Mouse (Mus musculus) layer of hippocampus, adult 18-20 months (tissue): Measurements from ENCODE around the gene Serpine1. TPM values are rescaled to one million over a fixed set of nuclear protein-coding genes. Genes with fewer than 3 reads are reported as not detected.

Experiments
- DNase-seq, 2 experiments: peaks; one replicate each; pipeline ENCODE4 v3.0.0; 2022; ENCODE audit warnings: low spot score in 2 of 2
- total RNA-seq, 2 experiments: library from RNA; stranded (reverse); gene quantifications; 2 replicates each; pipeline ENCODE4 v1.2.3; 2021

Serpine1 gene
- total RNA-seq, 2 experiments from 2014 or later: 0.40 to 0.94 TPM

- peak; percentile 67 to 76 for DNase-seq
Observed at GRCm38 (mm10) chr5:137025132-137025531, 46.9 kb downstream of the Serpine1 start.

DNA sequence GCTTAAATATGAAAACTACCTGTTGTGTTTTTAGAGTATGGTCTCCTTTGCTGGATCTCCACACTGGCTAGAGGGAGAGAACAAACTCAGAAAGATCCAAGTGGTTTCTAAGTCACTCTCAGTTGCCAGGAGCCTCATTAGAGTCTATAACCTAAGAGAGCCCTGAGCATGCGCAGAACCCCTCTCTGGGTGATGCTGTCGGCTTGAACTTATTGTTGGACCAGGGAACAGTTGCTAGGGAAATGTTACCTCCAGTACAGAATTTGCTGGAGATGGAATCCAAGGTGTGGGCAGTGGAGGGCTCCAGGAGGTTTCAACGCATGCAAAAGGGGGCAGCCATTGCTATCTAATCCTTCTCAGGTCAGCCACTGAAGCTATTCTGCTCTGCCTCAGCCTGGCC lies 47.8 kb downstream of the Serpine1 start:
- DNase-seq: no peak

DNA sequence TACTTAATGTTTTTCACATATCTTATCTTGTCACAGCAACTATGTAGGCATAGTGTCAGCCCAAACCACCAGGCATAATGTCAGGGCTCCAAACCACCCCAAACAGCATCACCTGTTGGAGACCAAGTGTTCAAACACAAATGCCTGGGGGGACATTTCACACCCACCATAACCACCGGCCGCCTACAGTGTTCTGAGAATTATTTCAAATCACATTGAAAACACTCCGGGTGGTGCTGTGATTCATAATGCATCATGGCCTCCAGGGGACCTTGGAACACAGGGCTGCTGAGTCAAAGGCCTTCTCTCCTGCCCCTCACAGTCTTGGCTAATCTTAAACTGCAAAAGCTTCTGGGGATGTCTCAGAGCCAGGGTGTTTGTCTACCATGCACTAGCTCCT lies 56.2 kb downstream of the Serpine1 start:
- DNase-seq: no peak

GRCm38 (mm10) chr5:137012401-137012950 lies 59.6 kb downstream of the Serpine1 start:
- DNase-seq: no peak

Other genes starting within 250 kb of the Serpine1 start
- gene Col26a1, start 189.1 kb downstream of the Serpine1 start, total RNA-seq: 1 to 10 TPM; 1.8 to 2.7 TPM
- 10 to 100 TPM; 85.7 to 88.0 TPM for gene Ift22, start 164.1 kb downstream of the Serpine1 start, total RNA-seq
- 100 to 1,000 TPM; 237 to 255 TPM for gene Fis1, start 119.0 kb downstream of the Serpine1 start, total RNA-seq
- gene Cldn15, start 105.7 kb downstream of the Serpine1 start, total RNA-seq: under 1 TPM in 1 of 2 experiments, not detected in 1; 0.61 TPM
- gene Plod3, start 85.2 kb downstream of the Serpine1 start, total RNA-seq: 10 to 100 TPM; 38.5 to 43.1 TPM
- 10 to 100 TPM; 82.8 to 96.2 TPM for gene Znhit1, start 84.2 kb downstream of the Serpine1 start, total RNA-seq
- gene Vgf, start 45.9 kb downstream of the Serpine1 start, total RNA-seq: 100 to 1,000 TPM; 228 to 230 TPM
- 100 to 1,000 TPM; 316 to 355 TPM for gene Ap1s1, start 26.1 kb downstream of the Serpine1 start, total RNA-seq
- 1 to 10 TPM; 5.9 to 6.0 TPM for gene Trim56, start 43.9 kb upstream of the Serpine1 start, total RNA-seq
- gene Muc3, start 77.1 kb upstream of the Serpine1 start, total RNA-seq: not detected
- gene Muc3a, start 140.1 kb upstream of the Serpine1 start, total RNA-seq: 1 to 10 TPM; 3.8 to 4.0 TPM
- gene Ache, start 215.3 kb upstream of the Serpine1 start, total RNA-seq: 10 to 100 TPM; 55.3 to 56.2 TPM
- gene Ufsp1, start 222.4 kb upstream of the Serpine1 start, total RNA-seq: 10 to 100 TPM; 10.9 to 11.7 TPM
- 100 to 1,000 TPM; 202 to 234 TPM for gene Srrt, start 235.4 kb upstream of the Serpine1 start, total RNA-seq
- gene Trip6, start 242.1 kb upstream of the Serpine1 start, total RNA-seq: 1 to 10 TPM; 5.4 to 6.2 TPM